Mouse (Mus musculus) hindbrain, embryonic 16.5 days (tissue): ENCODE measurements around the gene Tmtc4. TPM values are rescaled to one million over a fixed set of nuclear protein-coding genes. Genes with fewer than 3 reads are reported as not detected.

Experiments
- ATAC-seq: fragments of 200-750 bp; cut with Nextera tagmentation; 2 replicates; pipeline ENCODE4 v1.8.0; 2017; ENCODE audit warnings: moderate TSS enrichment, moderate library complexity
- H3K27ac ChIP-seq: fragments of 300-500 bp; sonication (generic); 2 replicates; pipeline ENCODE4 v1.5.1; 2014; ENCODE audit warnings: low read depth, mild to moderate bottlenecking, control low read depth, low read length, moderate library complexity
- H3K27me3 ChIP-seq: fragments of 300-500 bp; sonication (generic); replicated peaks from 2 replicates; pipeline ENCODE4 v1.6.1; 2014; ENCODE audit warnings: low read length; ENCODE audit not compliant: control insufficient read depth, insufficient read depth
- H3K36me3 ChIP-seq: fragments of 300-500 bp; sonication (generic); 2 replicates; pipeline ENCODE4 v1.6.1; 2014; ENCODE audit warnings: mild to moderate bottlenecking, low read length, moderate library complexity, mixed read lengths; ENCODE audit not compliant: control insufficient read depth, insufficient read depth
- H3K4me1 ChIP-seq: fragments of 300-500 bp; sonication (generic); 2 replicates; pipeline ENCODE4 v1.6.1; 2014; ENCODE audit warnings: low read depth, low read length; ENCODE audit not compliant: control insufficient read depth, insufficient read depth
- H3K4me2 ChIP-seq: fragments of 300-500 bp; sonication (generic); 2 replicates; pipeline ENCODE4 v1.6.1; 2014; ENCODE audit warnings: mild to moderate bottlenecking, low read length, control low read depth, moderate library complexity
- H3K4me3 ChIP-seq: fragments of 300-500 bp; sonication (generic); 2 replicates; pipeline ENCODE4 v1.5.1; 2014; ENCODE audit warnings: mild to moderate bottlenecking, low read length, control low read depth, moderate library complexity
- H3K9ac ChIP-seq: fragments of 300-500 bp; sonication (generic); 2 replicates; pipeline ENCODE4 v1.6.1; 2014; ENCODE audit warnings: low read depth, mild to moderate bottlenecking, control low read depth, low read length, moderate library complexity
- H3K9me3 ChIP-seq: fragments of 300-500 bp; sonication (generic); 2 replicates; pipeline ENCODE4 v1.6.1; 2014; ENCODE audit warnings: mild to moderate bottlenecking, low read length, moderate library complexity; ENCODE audit not compliant: control insufficient read depth
- WGBS: fragments of 180-500 bp; shearing (Covaris S2); extraction: QIAGEN DNeasy Blood & Tissue Kit; methylation state at CpG from one replicate; pipeline ENCODE4 v1.1.7; 2014; 5-methylcytosine and 5-hydroxymethylcytosine counted together
- polyA plus RNA-seq: library from polyadenylated mRNA; unstranded; fragments of >200 nt; fragmentation: Nextera tagmentation; extraction: Ambion mirVana; gene quantifications from 2 replicates; pipeline ENCODE4 v1.2.1, GENCODE M21; 2015

Gene Tmtc4
- 47.1 and 50.3 TPM in 2 replicates for polyA plus RNA-seq

GRCm38 (mm10) chr14:122983226-122984215 lies at the start of gene Tmtc4:
Gene Tmtc4, minus strand, starts transcription at chr14:122984035.
- Histone ChIP-seq H3K4me1 (peaks cover 6% of the 10 kb centered on the region), H3K9ac (peak within 1 kb of the TSS; percentile 87), H3K4me2 (peak within 1 kb of the TSS; percentile 83), H3K9me3 (no peaks in the 10 kb centered on the region), H3K27me3 (no peaks in the 10 kb centered on the region), H3K27ac (peak within 1 kb of the TSS; percentile 95), H3K4me3 (peak within 1 kb of the TSS; percentile 78), H3K36me3 (no peaks in the 10 kb centered on the region)
- under 1% methylated on average over 43 of the region's 54 CpGs for WGBS
- ATAC-seq: peak; percentile 99

- Histone ChIP-seq H3K9me3 (peaks cover 2% of the 10 kb centered on the region; the same call in 1 of the 2 replicates), H3K36me3 (no peaks in the 10 kb centered on the region), H3K4me1 (no peaks in the 10 kb centered on the region), H3K27me3 (no peaks in the 10 kb centered on the region), H3K4me3 (no peak overlapping the region), H3K27ac (no peak overlapping the region), H3K4me2 (no peak overlapping the region), H3K9ac (no peak overlapping the region)
- WGBS: 93% methylated on average over 1 of the region's 1 CpGs
- no peak for ATAC-seq
These were observed 48.6 kb upstream of the Tmtc4 start for GRCm38 (mm10) chr14:123032435-123032834.

DNA sequence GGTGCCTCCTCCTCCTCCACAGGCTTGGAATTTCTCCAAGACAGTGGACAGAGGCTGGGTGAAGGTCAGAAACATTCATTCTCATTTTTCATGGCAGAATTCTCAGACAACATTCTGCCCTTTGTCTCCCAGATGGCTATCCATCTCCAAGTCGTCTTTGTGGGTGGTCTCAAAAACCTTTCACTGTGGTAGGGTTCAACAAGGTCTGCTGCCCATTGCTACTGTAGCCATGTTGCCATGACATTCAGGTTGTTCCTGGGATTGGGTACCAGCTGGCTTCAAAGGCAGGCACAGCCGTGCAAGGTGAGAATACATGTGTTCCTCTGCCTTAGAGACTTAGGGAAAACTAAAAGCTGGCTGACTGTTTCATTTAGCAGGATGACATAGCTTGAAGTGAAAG lies 44.0 kb upstream of the Tmtc4 start:
- Histone ChIP-seq H3K9me3 (peaks cover 2% of the 10 kb centered on the region; the same call in 1 of the 2 replicates), H3K27ac (no peak overlapping the region), H3K4me2 (no peak overlapping the region), H3K4me3 (no peak overlapping the region), H3K4me1 (no peaks in the 10 kb centered on the region), H3K36me3 (no peaks in the 10 kb centered on the region), H3K9ac (no peak overlapping the region), H3K27me3 (no peaks in the 10 kb centered on the region)
- 52% methylated on average over 2 of the region's 2 CpGs for WGBS
- no peak for ATAC-seq

GRCm38 (mm10) chr14:123022981-123023380 lies 39.1 kb upstream of the Tmtc4 start:
- Histone ChIP-seq H3K27ac (no peak overlapping the region), H3K9ac (no peak overlapping the region), H3K4me3 (no peak overlapping the region), H3K4me1 (no peaks in the 10 kb centered on the region), H3K36me3 (no peaks in the 10 kb centered on the region), H3K4me2 (no peak overlapping the region), H3K9me3 (no peaks in the 10 kb centered on the region), H3K27me3 (no peaks in the 10 kb centered on the region)
- no peak for ATAC-seq

DNA sequence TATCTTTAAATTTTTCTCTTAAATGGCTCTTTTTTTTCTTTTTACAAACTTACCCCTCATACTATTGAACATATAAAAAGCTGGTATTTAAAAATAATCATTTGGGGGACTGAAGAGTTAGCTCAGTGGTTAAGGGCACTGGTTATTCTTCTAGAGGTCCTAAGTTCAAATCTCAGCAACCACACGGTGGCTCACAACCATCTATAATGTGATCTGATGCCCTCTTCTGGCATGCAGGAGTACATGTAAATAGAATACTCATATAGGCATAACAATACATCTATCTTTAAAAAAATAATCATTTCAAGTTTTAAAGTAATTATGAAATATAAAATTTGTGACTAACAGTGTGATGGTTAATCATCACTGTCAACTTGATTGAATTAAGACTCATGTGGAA lies 32.5 kb upstream of the Tmtc4 start:
- Histone ChIP-seq H3K4me3 (no peak overlapping the region), H3K36me3 (no peaks in the 10 kb centered on the region), H3K9ac (no peak overlapping the region), H3K4me1 (no peaks in the 10 kb centered on the region), H3K4me2 (no peak overlapping the region), H3K9me3 (no peaks in the 10 kb centered on the region), H3K27ac (no peak overlapping the region), H3K27me3 (no peaks in the 10 kb centered on the region)
- WGBS: 91% methylated on average over 1 of the region's 1 CpGs
- ATAC-seq: no peak

DNA sequence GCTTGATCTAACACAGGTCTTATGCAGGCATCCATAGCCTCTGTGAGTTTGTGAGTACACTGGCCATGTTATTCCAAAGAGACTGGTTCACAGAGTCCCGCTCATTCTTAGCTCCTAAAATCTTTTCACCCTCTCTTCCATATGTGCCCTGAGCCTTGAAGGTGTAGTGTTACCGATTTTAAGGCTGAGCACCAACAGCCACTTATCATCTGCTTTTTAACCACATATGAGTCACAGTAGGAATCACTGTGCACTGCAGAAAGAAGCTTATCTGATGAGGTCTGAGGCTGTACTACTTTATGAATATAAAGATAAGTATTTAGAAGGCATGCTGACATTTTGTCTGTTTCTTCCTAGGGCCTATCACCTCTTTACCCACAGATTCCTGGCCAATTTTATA lies 31.9 kb upstream of the Tmtc4 start:
- Histone ChIP-seq H3K27ac (no peak overlapping the region), H3K36me3 (no peaks in the 10 kb centered on the region), H3K4me3 (no peak overlapping the region), H3K27me3 (no peaks in the 10 kb centered on the region), H3K4me2 (no peak overlapping the region), H3K4me1 (no peaks in the 10 kb centered on the region), H3K9ac (no peak overlapping the region), H3K9me3 (no peaks in the 10 kb centered on the region)
- WGBS: 82% methylated on average over 2 of the region's 2 CpGs
- ATAC-seq: no peak

DNA sequence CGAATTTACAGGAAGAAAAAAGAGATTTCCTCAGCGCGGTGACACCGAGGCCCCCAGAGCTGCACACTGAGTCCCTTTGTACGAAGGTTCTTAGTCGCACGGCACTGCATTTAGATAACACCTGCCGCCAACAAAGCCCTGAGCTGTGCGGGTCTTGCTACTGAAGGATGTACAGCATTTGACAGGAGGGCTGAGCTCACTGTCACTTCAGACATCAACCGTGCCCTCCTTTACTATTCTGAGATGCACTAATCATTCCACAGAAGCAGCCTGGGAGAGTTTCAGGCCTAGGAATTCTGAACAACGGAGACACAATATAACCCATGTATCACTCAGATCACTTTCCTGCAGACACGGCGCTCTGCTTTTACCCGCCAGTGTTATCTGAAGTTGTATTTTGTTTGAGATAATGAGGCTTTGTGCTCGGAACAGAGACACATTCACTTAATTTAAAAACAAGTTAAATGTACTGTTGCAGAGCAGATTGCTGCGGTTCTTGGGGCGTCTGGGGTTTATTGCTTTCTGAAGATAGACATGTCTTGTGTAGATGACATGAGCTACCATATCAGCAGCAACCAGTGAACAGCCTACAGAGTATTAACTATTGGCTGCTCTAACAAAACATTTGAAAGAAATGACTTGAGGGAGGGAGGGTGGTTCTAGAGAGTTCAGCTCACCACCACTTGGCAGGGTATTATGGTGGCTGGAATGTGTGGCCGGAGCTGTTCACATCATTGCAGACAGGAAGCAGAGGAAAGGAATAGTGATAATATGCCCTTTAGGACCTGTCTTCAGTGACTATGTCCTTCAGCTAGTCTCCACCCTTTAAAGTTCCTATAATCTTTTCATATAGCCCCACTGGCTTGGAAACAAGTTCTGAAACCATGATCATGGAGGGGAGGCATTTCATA lies 25.5 kb upstream of the Tmtc4 start:
- Histone ChIP-seq H3K9ac (peak overlapping the region; percentile 16; the same call in 1 of the 2 replicates), H3K27me3 (no peaks in the 10 kb centered on the region), H3K9me3 (no peaks in the 10 kb centered on the region), H3K4me2 (no peak overlapping the region), H3K4me1 (no peaks in the 10 kb centered on the region), H3K36me3 (no peaks in the 10 kb centered on the region), H3K27ac (peak overlapping the region; percentile 67), H3K4me3 (no peak overlapping the region)
- peak; percentile 84 for ATAC-seq
- WGBS: 48% methylated on average over 18 of the region's 18 CpGs

GRCm38 (mm10) chr14:123008672-123009071 lies 24.8 kb upstream of the Tmtc4 start:
- Histone ChIP-seq H3K4me1 (no peaks in the 10 kb centered on the region), H3K27ac (no peak overlapping the region; the same call in 1 of the 2 replicates), H3K9me3 (no peaks in the 10 kb centered on the region), H3K36me3 (no peaks in the 10 kb centered on the region), H3K9ac (no peak overlapping the region), H3K4me3 (no peak overlapping the region), H3K27me3 (no peaks in the 10 kb centered on the region), H3K4me2 (no peak overlapping the region)
- 46% methylated on average over 2 of the region's 2 CpGs for WGBS
- ATAC-seq: peak; percentile 42

- no peak for ATAC-seq
- Histone ChIP-seq H3K36me3 (no peaks in the 10 kb centered on the region), H3K27me3 (no peaks in the 10 kb centered on the region), H3K4me3 (no peak overlapping the region), H3K9ac (no peak overlapping the region), H3K27ac (no peak overlapping the region), H3K4me2 (no peak overlapping the region), H3K9me3 (no peaks in the 10 kb centered on the region), H3K4me1 (no peaks in the 10 kb centered on the region)
- WGBS: 86% methylated on average over 1 of the region's 1 CpGs
These were observed 19.9 kb upstream of the Tmtc4 start for GRCm38 (mm10) chr14:123003715-123004114.
